Mouse (Mus musculus): ENCODE data around the gene Ifi214. TPM values are rescaled to one million over a fixed set of nuclear protein-coding genes. Genes with fewer than 3 reads are reported as not detected.
"Not testable (repeated sequence)": the region's sequence is repeated elsewhere in the genome, so short reads cannot be mapped to it uniquely, and the experiment has no call there.

Gene Ifi214
- total and polyA plus RNA-seq, 2 experiments, result 0.37 TPM; not detected in 1

DNA sequence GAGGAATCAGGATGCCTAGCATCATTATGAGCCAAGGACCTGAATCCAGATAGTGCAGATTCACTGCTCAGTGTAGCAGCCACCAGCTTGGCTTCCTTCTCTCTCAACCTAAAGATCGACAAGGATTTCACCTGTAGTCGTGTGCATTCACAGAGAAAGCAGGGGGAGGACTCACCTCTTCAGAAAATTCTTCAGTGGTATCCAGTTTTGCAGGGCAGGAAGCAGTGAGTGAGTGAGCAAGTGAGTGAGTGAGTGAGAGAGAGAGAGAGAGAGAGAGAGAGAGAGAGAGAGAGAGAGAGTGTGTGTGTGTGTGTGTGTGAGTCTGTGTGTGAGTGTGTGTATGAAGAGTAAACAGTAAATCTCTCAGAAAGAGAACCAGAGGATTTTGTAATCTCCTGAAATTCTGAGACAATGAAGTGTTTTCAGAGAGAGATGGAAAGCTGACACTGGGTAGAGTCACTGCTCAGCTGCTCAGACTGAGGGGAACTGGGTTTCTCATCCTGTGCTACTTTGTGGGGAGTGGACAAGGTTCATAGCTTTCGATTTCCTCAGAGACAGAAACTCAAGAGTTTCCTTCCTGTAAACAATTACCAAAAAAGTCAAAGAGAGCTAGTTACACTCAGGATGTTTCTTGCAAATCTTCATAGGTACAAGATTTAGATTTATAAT, 44.8 kb downstream of the Ifi214 start, which contains the start of gene Ifi206:
TSS of gene Ifi206 (minus strand) at position 230 of the 669 bp plus-strand sequence.
- not testable (repeated sequence) for H3K79me2 ChIP-seq (ENCODE audit: control insufficient read depth, insufficient read depth, low read length); H3K36me3 ChIP-seq (ENCODE audit: control insufficient read depth, insufficient read depth, low read length); H3K4me3 ChIP-seq (ENCODE audit: insufficient read depth, low read depth, low read length); H3K9ac ChIP-seq (ENCODE audit: low read depth, low read length); H3K27ac ChIP-seq (replicated peaks; ENCODE audit: insufficient read depth, low read depth, low read length); H3K4me1 ChIP-seq (ENCODE audit: control insufficient read depth, insufficient read depth, low read length); H3K27me3 ChIP-seq (ENCODE audit: control insufficient read depth, insufficient read depth, low read length)
- 53% methylated on average over 3 of the region's 3 CpGs for WGBS
- peak; percentile 11 for DNase-seq (ENCODE audit: extremely low read depth, low read depth, low spot score)

DNA sequence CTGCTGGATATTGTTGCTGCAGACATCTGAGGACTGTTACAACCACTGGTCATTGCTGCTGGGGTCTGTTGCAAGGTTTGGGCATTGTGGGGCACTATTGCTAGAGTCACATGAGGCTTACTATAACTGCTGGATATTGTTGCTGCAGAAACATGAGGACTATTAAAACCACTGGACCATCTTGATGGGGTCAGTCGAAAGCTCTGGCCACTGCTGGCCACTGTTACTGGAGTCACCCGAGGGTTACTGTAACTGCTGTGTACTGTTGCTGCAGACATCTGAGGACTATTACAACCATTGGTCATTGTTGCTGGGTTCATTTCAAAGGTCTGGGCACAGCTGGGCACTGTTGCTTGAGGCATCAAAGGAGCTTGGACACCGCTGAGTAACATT, 54.6 kb downstream of the Ifi214 start:
- not testable (repeated sequence) for DNase-seq (ENCODE audit: extremely low read depth, low read depth, low spot score); H3K36me3 ChIP-seq (ENCODE audit: control insufficient read depth, insufficient read depth, low read length); H3K27me3 ChIP-seq (ENCODE audit: control insufficient read depth, insufficient read depth, low read length); H3K79me2 ChIP-seq (ENCODE audit: control insufficient read depth, insufficient read depth, low read length); H3K9ac ChIP-seq (ENCODE audit: low read depth, low read length); H3K4me1 ChIP-seq (ENCODE audit: control insufficient read depth, insufficient read depth, low read length); H3K27ac ChIP-seq (replicated peaks; ENCODE audit: insufficient read depth, low read depth, low read length); H3K4me3 ChIP-seq (ENCODE audit: insufficient read depth, low read depth, low read length)
- 82% methylated on average over 3 of the region's 3 CpGs for WGBS

DNA sequence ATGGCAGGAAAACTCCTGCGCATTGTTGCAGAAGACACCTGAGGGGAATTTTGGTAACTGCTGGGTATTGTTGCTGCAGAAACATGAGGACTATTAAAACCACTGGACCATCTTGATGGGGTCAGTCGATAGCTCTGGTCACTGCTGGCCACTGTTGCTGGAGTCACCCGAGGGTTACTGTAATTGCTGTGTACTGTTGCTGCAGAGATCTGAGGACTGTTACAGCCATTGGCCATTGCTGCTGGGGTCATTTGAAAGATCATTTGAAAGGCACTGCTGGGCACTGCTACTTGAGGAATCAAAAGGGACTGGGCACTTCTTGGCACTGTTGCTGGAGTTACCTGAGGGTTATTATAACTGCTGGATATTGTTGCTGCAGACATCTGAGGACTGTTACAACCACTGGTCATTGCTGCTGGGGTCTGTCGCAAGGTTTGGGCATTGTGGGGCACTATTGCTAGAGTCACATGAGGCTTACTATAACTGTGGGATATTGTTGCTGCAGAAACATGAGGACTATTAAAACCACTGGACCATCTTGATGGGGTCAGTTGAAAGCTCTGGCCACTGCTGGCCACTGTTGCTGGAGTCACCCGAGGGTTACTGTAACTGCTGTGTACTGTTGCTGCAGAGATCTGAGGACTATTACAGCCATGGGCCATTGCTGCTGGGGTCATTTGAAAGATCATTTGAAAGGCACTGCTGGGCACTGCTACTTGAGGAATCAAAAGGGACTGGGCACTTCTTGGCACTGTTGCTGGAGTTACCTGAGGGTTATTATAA, 55.2 kb downstream of the Ifi214 start:
- H3K27me3 ChIP-seq (ENCODE audit: control insufficient read depth, insufficient read depth, low read length); H3K9ac ChIP-seq (ENCODE audit: low read depth, low read length); H3K4me3 ChIP-seq (ENCODE audit: insufficient read depth, low read depth, low read length); H3K79me2 ChIP-seq (ENCODE audit: control insufficient read depth, insufficient read depth, low read length); H3K27ac ChIP-seq (replicated peaks; ENCODE audit: insufficient read depth, low read depth, low read length); H3K4me1 ChIP-seq (ENCODE audit: control insufficient read depth, insufficient read depth, low read length); DNase-seq (ENCODE audit: extremely low read depth, low read depth, low spot score); H3K36me3 ChIP-seq (ENCODE audit: control insufficient read depth, insufficient read depth, low read length): not testable (repeated sequence)
- WGBS, result 88% methylated on average over 5 of the region's 5 CpGs

Other genes starting within 250 kb of the Ifi214 start
- 0.87 and 0.92 TPM in 2 replicates for gene Ackr1, start 202.2 kb downstream of the Ifi214 start, total RNA-seq (2014; rRNA removed)
- gene Ackr1, start 202.2 kb downstream of the Ifi214 start, polyA plus RNA-seq (2012; rRNA removed), result 4.1 and 5.2 TPM in 2 replicates
- 3.0 and 3.4 TPM in 2 replicates for gene Aim2, start 185.1 kb downstream of the Ifi214 start, total RNA-seq (2014; rRNA removed)
- gene Aim2, start 185.1 kb downstream of the Ifi214 start, polyA plus RNA-seq (2012; rRNA removed), result 0.12 and 0.44 TPM in 2 replicates
- gene Cadm3, start 168.3 kb downstream of the Ifi214 start, total RNA-seq (2014; rRNA removed), result 3.0 and 6.2 TPM in 2 replicates
- gene Cadm3, start 168.3 kb downstream of the Ifi214 start, polyA plus RNA-seq (2012; rRNA removed), result 9.2 and 10.4 TPM in 2 replicates
- gene Ifi206, start 44.9 kb downstream of the Ifi214 start, total RNA-seq (2014; rRNA removed), result 0.67 and 1.4 TPM in 2 replicates
- gene Ifi206, start 44.9 kb downstream of the Ifi214 start, polyA plus RNA-seq (2012; rRNA removed), result 0.26 and 1.3 TPM in 2 replicates
- gene Ifi213, start 63.3 kb upstream of the Ifi214 start, total RNA-seq (2014; rRNA removed), result 3.0 and 5.5 TPM in 2 replicates
- 0.20 and 1.4 TPM in 2 replicates for gene Ifi213, start 63.3 kb upstream of the Ifi214 start, polyA plus RNA-seq (2012; rRNA removed)
- 1.3 and 1.8 TPM in 2 replicates for gene Ifi209, start 95.0 kb upstream of the Ifi214 start, total RNA-seq (2014; rRNA removed)
- gene Ifi209, start 95.0 kb upstream of the Ifi214 start, polyA plus RNA-seq (2012; rRNA removed), result 0.10 and 0.35 TPM in 2 replicates
- gene Ifi208, start 137.7 kb upstream of the Ifi214 start, total RNA-seq (2014; rRNA removed), result 0.13 and 0.18 TPM in 2 replicates
- 0.50 and 0.83 TPM in 2 replicates for gene Ifi208, start 137.7 kb upstream of the Ifi214 start, polyA plus RNA-seq (2012; rRNA removed)
- 2.8 and 3.3 TPM in 2 replicates for gene Ifi207, start 205.8 kb upstream of the Ifi214 start, total RNA-seq (2014; rRNA removed)
- gene Ifi207, start 205.8 kb upstream of the Ifi214 start, polyA plus RNA-seq (2012; rRNA removed), result 1.2 and 2.8 TPM in 2 replicates
- 10.2 and 17.7 TPM in 2 replicates for gene Ifi204, start 231.0 kb upstream of the Ifi214 start, total RNA-seq (2014; rRNA removed)
- 0.41 and 0.99 TPM in 2 replicates for gene Ifi204, start 231.0 kb upstream of the Ifi214 start, polyA plus RNA-seq (2012; rRNA removed)